Mouse (Mus musculus): ENCODE measurements around the gene Maml2. TPM values are rescaled to one million over a fixed set of nuclear protein-coding genes. Genes with fewer than 3 reads are reported as not detected.

The Maml2 gene
- polyA plus RNA-seq, 1 experiment from 2014 or later: 9.8 TPM

- Histone ChIP-seq H3K9me3 (ENCODE audit: control insufficient read depth, low read length) (no peaks in the 10 kb centered on the region), H3K27ac (replicated peaks; ENCODE audit: low read depth, low read length) (peak overlapping the region; percentile 30; the same call in 1 of the 2 replicates), H3K4me1 (ENCODE audit: control insufficient read depth, insufficient read depth, low read length) (peaks cover 17% of the 10 kb centered on the region; the same call in 1 of the 2 replicates), H3K4me2 (ENCODE audit: low read depth, low read length) (no peak overlapping the region), H3K36me3 (ENCODE audit: control insufficient read depth, insufficient read depth, low read length) (no peaks in the 10 kb centered on the region), H3K4me3 (ENCODE audit: low read depth, low read length) (no peak overlapping the region), H3K27me3 (replicated peaks; ENCODE audit: control insufficient read depth, insufficient read depth, low read length) (no peaks in the 10 kb centered on the region), H3K9ac (ENCODE audit: low read depth, low read length) (no peak overlapping the region)
- WGBS: 58% methylated on average over 5 of the region's 5 CpGs
- no peak for ATAC-seq (ENCODE audit: low read depth)
- peak; percentile 45 for DNase-seq (ENCODE audit: low spot score)
Measured at GRCm38 (mm10) chr9:13314577-13315004, 16.8 kb downstream of the Maml2 start.

- 59% methylated on average over 5 of the region's 5 CpGs for WGBS
- DNase-seq (ENCODE audit: low spot score) (no peak), ATAC-seq (ENCODE audit: low read depth) (no peak)
- Histone ChIP-seq H3K36me3 (ENCODE audit: control insufficient read depth, insufficient read depth, low read length) (no peaks in the 10 kb centered on the region), H3K4me3 (ENCODE audit: low read depth, low read length) (no peak overlapping the region), H3K4me2 (ENCODE audit: low read depth, low read length) (no peak overlapping the region), H3K27ac (replicated peaks; ENCODE audit: low read depth, low read length) (peak overlapping the region; percentile 30; the same call in 1 of the 2 replicates), H3K9me3 (ENCODE audit: control insufficient read depth, low read length) (no peaks in the 10 kb centered on the region), H3K4me1 (ENCODE audit: control insufficient read depth, insufficient read depth, low read length) (peaks cover 17% of the 10 kb centered on the region; the same call in 1 of the 2 replicates), H3K27me3 (replicated peaks; ENCODE audit: control insufficient read depth, insufficient read depth, low read length) (no peaks in the 10 kb centered on the region), H3K9ac (ENCODE audit: low read depth, low read length) (no peak overlapping the region)
Measured at GRCm38 (mm10) chr9:13315393-13315792, 17.6 kb downstream of the Maml2 start.

- H3K4me2 ChIP-seq (ENCODE audit: low read depth, low read length): no peak overlapping the region
- H3K4me3 ChIP-seq (ENCODE audit: low read depth, low read length): no peak overlapping the region
- WGBS: 87% methylated on average over 2 of the region's 2 CpGs
- no peak overlapping the region for H3K9ac ChIP-seq (ENCODE audit: low read depth, low read length)
- no peak for DNase-seq (ENCODE audit: low spot score)
- no peaks in the 10 kb centered on the region for H3K9me3 ChIP-seq (ENCODE audit: control insufficient read depth, low read length)
- ATAC-seq (ENCODE audit: low read depth): no peak
- no peaks in the 10 kb centered on the region for H3K36me3 ChIP-seq (ENCODE audit: control insufficient read depth, insufficient read depth, low read length)
- H3K27me3 ChIP-seq (replicated peaks; ENCODE audit: control insufficient read depth, insufficient read depth, low read length): no peaks in the 10 kb centered on the region
- H3K27ac ChIP-seq (replicated peaks; ENCODE audit: low read depth, low read length): no peak overlapping the region
- peaks cover 20% of the 10 kb centered on the region; the same call in 1 of the 2 replicates for H3K4me1 ChIP-seq (ENCODE audit: control insufficient read depth, insufficient read depth, low read length)
Measured at GRCm38 (mm10) chr9:13319566-13319965, 21.8 kb downstream of the Maml2 start.

- ATAC-seq (ENCODE audit: low read depth): no peak
- H3K27me3 ChIP-seq (replicated peaks; ENCODE audit: control insufficient read depth, insufficient read depth, low read length): no peaks in the 10 kb centered on the region
- no peak overlapping the region for H3K9ac ChIP-seq (ENCODE audit: low read depth, low read length)
- no peaks in the 10 kb centered on the region for H3K36me3 ChIP-seq (ENCODE audit: control insufficient read depth, insufficient read depth, low read length)
- no peak overlapping the region for H3K4me2 ChIP-seq (ENCODE audit: low read depth, low read length)
- no peak overlapping the region for H3K4me3 ChIP-seq (ENCODE audit: low read depth, low read length)
- peaks cover 7% of the 10 kb centered on the region; the same call in 1 of the 2 replicates for H3K4me1 ChIP-seq (ENCODE audit: control insufficient read depth, insufficient read depth, low read length)
- DNase-seq (ENCODE audit: low spot score): no peak
- WGBS: 76% methylated on average over 5 of the region's 5 CpGs
- no peaks in the 10 kb centered on the region for H3K9me3 ChIP-seq (ENCODE audit: control insufficient read depth, low read length)
- no peak overlapping the region for H3K27ac ChIP-seq (replicated peaks; ENCODE audit: low read depth, low read length)
Measured at GRCm38 (mm10) chr9:13320800-13321364, 23.1 kb downstream of the Maml2 start.

GRCm38 (mm10) chr9:13323074-13323473, 25.3 kb downstream of the Maml2 start:
- no peaks in the 10 kb centered on the region for H3K36me3 ChIP-seq (ENCODE audit: control insufficient read depth, insufficient read depth, low read length)
- H3K9ac ChIP-seq (ENCODE audit: low read depth, low read length): no peak overlapping the region
- no peaks in the 10 kb centered on the region for H3K27me3 ChIP-seq (replicated peaks; ENCODE audit: control insufficient read depth, insufficient read depth, low read length)
- no peaks in the 10 kb centered on the region for H3K9me3 ChIP-seq (ENCODE audit: control insufficient read depth, low read length)
- DNase-seq (ENCODE audit: low spot score) (no peak), ATAC-seq (ENCODE audit: low read depth) (no peak)
- no peak overlapping the region for H3K4me2 ChIP-seq (ENCODE audit: low read depth, low read length)
- H3K4me3 ChIP-seq (ENCODE audit: low read depth, low read length): no peak overlapping the region
- peak overlapping the region; percentile 65 for H3K27ac ChIP-seq (replicated peaks; ENCODE audit: low read depth, low read length)
- 72% methylated on average over 2 of the region's 2 CpGs for WGBS
- 0 out of 2 replicates have a peak, but pooled peaks cover 6% of the 10 kb centered on the region for H3K4me1 ChIP-seq (ENCODE audit: control insufficient read depth, insufficient read depth, low read length)

- H3K9ac ChIP-seq (ENCODE audit: low read depth, low read length): no peak overlapping the region
- H3K27ac ChIP-seq (replicated peaks; ENCODE audit: low read depth, low read length): peak overlapping the region; percentile 65
- no peak overlapping the region for H3K4me2 ChIP-seq (ENCODE audit: low read depth, low read length)
- peak; percentile 92 for ATAC-seq (ENCODE audit: low read depth)
- no peaks in the 10 kb centered on the region for H3K36me3 ChIP-seq (ENCODE audit: control insufficient read depth, insufficient read depth, low read length)
- H3K4me1 ChIP-seq (ENCODE audit: control insufficient read depth, insufficient read depth, low read length): 0 out of 2 replicates have a peak, but pooled peaks cover 6% of the 10 kb centered on the region
- 21% methylated on average over 1 of the region's 1 CpGs for WGBS
- DNase-seq (ENCODE audit: low spot score): peak; percentile 75
- no peaks in the 10 kb centered on the region for H3K9me3 ChIP-seq (ENCODE audit: control insufficient read depth, low read length)
- no peak overlapping the region for H3K4me3 ChIP-seq (ENCODE audit: low read depth, low read length)
- no peaks in the 10 kb centered on the region for H3K27me3 ChIP-seq (replicated peaks; ENCODE audit: control insufficient read depth, insufficient read depth, low read length)
Measured at GRCm38 (mm10) chr9:13323612-13324011, 25.9 kb downstream of the Maml2 start.

GRCm38 (mm10) chr9:13414230-13414766, 116.5 kb downstream of the Maml2 start:
- no peaks in the 10 kb centered on the region for H3K9me3 ChIP-seq (ENCODE audit: control insufficient read depth, low read length)
- no peaks in the 10 kb centered on the region for H3K4me1 ChIP-seq (ENCODE audit: control insufficient read depth, insufficient read depth, low read length)
- ATAC-seq (ENCODE audit: low read depth): no peak

GRCm38 (mm10) chr9:13425031-13425940, 127.5 kb downstream of the Maml2 start:
- peak overlapping the region; percentile 34; the same call in 1 of the 2 replicates for H3K9ac ChIP-seq (ENCODE audit: low read depth, low read length)
- no peaks in the 10 kb centered on the region for H3K9me3 ChIP-seq (ENCODE audit: control insufficient read depth, low read length)
- WGBS: 15% methylated on average over 7 of the region's 7 CpGs
- no peaks in the 10 kb centered on the region for H3K36me3 ChIP-seq (ENCODE audit: control insufficient read depth, insufficient read depth, low read length)
- ATAC-seq (ENCODE audit: low read depth) (peak; percentile 92), DNase-seq (ENCODE audit: low spot score) (peak; percentile 93)
- peaks cover 30% of the 10 kb centered on the region for H3K4me1 ChIP-seq (ENCODE audit: control insufficient read depth, insufficient read depth, low read length)
- peak overlapping the region; percentile 84 for H3K27ac ChIP-seq (replicated peaks; ENCODE audit: low read depth, low read length)
- H3K4me3 ChIP-seq (ENCODE audit: low read depth, low read length): 0 out of 2 replicates have a peak overlapping the region, but pooled peaks have one; percentile 8
- peak overlapping the region; percentile 40 for H3K4me2 ChIP-seq (ENCODE audit: low read depth, low read length)
- H3K27me3 ChIP-seq (replicated peaks; ENCODE audit: control insufficient read depth, insufficient read depth, low read length): no peaks in the 10 kb centered on the region

More at GRCm38 (mm10) chr9:13414230-13414766, 116.5 kb downstream of the Maml2 start:
- H3K4me2 ChIP-seq (ENCODE audit: low read depth, low read length): no peak overlapping the region
- DNase-seq (ENCODE audit: low spot score): no peak
- H3K36me3 ChIP-seq (ENCODE audit: control insufficient read depth, insufficient read depth, low read length): peaks cover 6% of the 10 kb centered on the region
- H3K4me3 ChIP-seq (ENCODE audit: low read depth, low read length): no peak overlapping the region
- no peak overlapping the region for H3K27ac ChIP-seq (replicated peaks; ENCODE audit: low read depth, low read length)
- H3K9ac ChIP-seq (ENCODE audit: low read depth, low read length): no peak overlapping the region
- H3K27me3 ChIP-seq (replicated peaks; ENCODE audit: control insufficient read depth, insufficient read depth, low read length): no peaks in the 10 kb centered on the region

All from embryonic facial prominence, embryonic 14.5 days (tissue).